Mouse (Mus musculus) hindbrain, embryonic 13.5 days (tissue): ENCODE results near the gene Mlf2. TPM values are rescaled to one million over a fixed set of nuclear protein-coding genes. Genes with fewer than 3 reads are reported as not detected.
A peak's percentile ranks its signal among the peaks of the same experiment; 100 is the strongest.

Source experiments
- ATAC-seq: fragments of 200-750 bp; cut with Nextera tagmentation; 2 replicates; pipeline ENCODE4 v1.8.0; 2017; ENCODE audit warnings: moderate TSS enrichment; ENCODE audit not compliant: low FRiP score
- H3K27ac ChIP-seq: fragments of 300-500 bp; sonication (generic); 2 replicates; pipeline ENCODE4 v1.5.1; 2015; ENCODE audit warnings: inconsistent platforms, mild to moderate bottlenecking, moderate library complexity
- H3K27me3 ChIP-seq: fragments of 300-500 bp; sonication (generic); 2 replicates; pipeline ENCODE4 v1.6.1; 2015; ENCODE audit warnings: mild to moderate bottlenecking, inconsistent platforms
- H3K36me3 ChIP-seq: fragments of 300-500 bp; sonication (generic); 2 replicates; pipeline ENCODE4 v1.6.1; 2015; ENCODE audit warnings: mild to moderate bottlenecking, inconsistent platforms
- H3K4me1 ChIP-seq: fragments of 300-500 bp; sonication (generic); replicated peaks from 2 replicates; pipeline ENCODE4 v1.6.1; 2015; ENCODE audit warnings: inconsistent platforms
- H3K4me2 ChIP-seq: fragments of 300-500 bp; sonication (generic); 2 replicates; pipeline ENCODE4 v1.6.1; 2015; ENCODE audit warnings: inconsistent platforms, mild to moderate bottlenecking, moderate library complexity
- H3K4me3 ChIP-seq: fragments of 300-500 bp; sonication (generic); 2 replicates; pipeline ENCODE4 v1.5.1; 2015; ENCODE audit warnings: mild to moderate bottlenecking, inconsistent platforms
- H3K9ac ChIP-seq: fragments of 300-500 bp; sonication (generic); 2 replicates; pipeline ENCODE4 v1.6.1; 2015; ENCODE audit warnings: mild to moderate bottlenecking, inconsistent platforms
- H3K9me3 ChIP-seq: fragments of 300-500 bp; sonication (generic); 2 replicates; pipeline ENCODE4 v1.6.1; 2016; ENCODE audit warnings: inconsistent platforms
- WGBS: fragments of 180-500 bp; shearing (Covaris S2); methylation state at CpG from one replicate; pipeline ENCODE4 v1.1.7; 2015; 5-methylcytosine and 5-hydroxymethylcytosine counted together
- polyA plus RNA-seq: library from polyadenylated mRNA; unstranded; fragments of >200 nt; fragmentation: Nextera tagmentation; extraction: Ambion mirVana; gene quantifications from 2 replicates; pipeline ENCODE4 v1.2.1, GENCODE M21; 2015

Mlf2 gene
- polyA plus RNA-seq, 1 experiment from 2014 or later, result 505 TPM

GRCm38 (mm10) chr6:124925173-124925793, 5.9 kb upstream of the Mlf2 start:
- Histone ChIP-seq H3K4me3 (no peak overlapping the region), H3K4me2 (no peak overlapping the region), H3K9me3 (no peaks in the 10 kb centered on the region), H3K27ac (no peak overlapping the region), H3K4me1 (peaks cover 25% of the 10 kb centered on the region), H3K36me3 (no peaks in the 10 kb centered on the region), H3K9ac (no peak overlapping the region), H3K27me3 (no peaks in the 10 kb centered on the region)
- ATAC-seq, result no peak
- WGBS, result 42% methylated on average over 12 of the region's 12 CpGs

GRCm38 (mm10) chr6:124925941-124926340, 5.2 kb upstream of the Mlf2 start:
- Histone ChIP-seq H3K4me1 (peaks cover 22% of the 10 kb centered on the region), H3K36me3 (no peaks in the 10 kb centered on the region), H3K27me3 (no peaks in the 10 kb centered on the region), H3K4me3 (no peak overlapping the region), H3K4me2 (no peak overlapping the region), H3K9me3 (no peaks in the 10 kb centered on the region), H3K27ac (no peak overlapping the region; the same call in 1 of the 2 replicates), H3K9ac (no peak overlapping the region)
- WGBS, result 55% methylated on average over 5 of the region's 5 CpGs
- ATAC-seq, result no peak

GRCm38 (mm10) chr6:124930231-124930630, 955 bp upstream of the Mlf2 start:
- Histone ChIP-seq H3K36me3 (peaks cover 26% of the 10 kb centered on the region), H3K27ac (peak overlapping the region; percentile 96), H3K27me3 (no peaks in the 10 kb centered on the region), H3K4me3 (peak overlapping the region; percentile 96), H3K9ac (peak overlapping the region; percentile 97), H3K4me1 (peaks cover 37% of the 10 kb centered on the region), H3K9me3 (no peaks in the 10 kb centered on the region), H3K4me2 (peak overlapping the region; percentile 44)
- ATAC-seq, result no peak
- WGBS, result 48% methylated on average over 1 of the region's 1 CpGs

- peak overlapping the region; percentile 96 for H3K4me3 ChIP-seq
- H3K4me2 ChIP-seq, result peak overlapping the region; percentile 96
- peak overlapping the region; percentile 96 for H3K27ac ChIP-seq
- peak; percentile 38 for ATAC-seq
- H3K9me3 ChIP-seq, result no peaks in the 10 kb centered on the region
- no peaks in the 10 kb centered on the region for H3K27me3 ChIP-seq
- H3K36me3 ChIP-seq, result peaks cover 40% of the 10 kb centered on the region
- H3K9ac ChIP-seq, result peak overlapping the region; percentile 97
- 2% methylated on average over 43 of the region's 48 CpGs for WGBS
- peaks cover 33% of the 10 kb centered on the region for H3K4me1 ChIP-seq
Observed at GRCm38 (mm10) chr6:124931525-124932313, 533 bp downstream of the Mlf2 start.

- Histone ChIP-seq H3K27me3 (no peaks in the 10 kb centered on the region), H3K27ac (peak overlapping the region; percentile 96), H3K9ac (peak overlapping the region; percentile 97), H3K4me3 (peak overlapping the region; percentile 96), H3K9me3 (no peaks in the 10 kb centered on the region), H3K36me3 (peaks cover 46% of the 10 kb centered on the region), H3K4me2 (peak overlapping the region; percentile 96), H3K4me1 (peaks cover 33% of the 10 kb centered on the region)
- 45% methylated on average over 12 of the region's 12 CpGs for WGBS
- ATAC-seq, result no peak
Observed at GRCm38 (mm10) chr6:124932314-124932695, 1.1 kb downstream of the Mlf2 start.

GRCm38 (mm10) chr6:124933127-124933526, 1.9 kb downstream of the Mlf2 start:
- Histone ChIP-seq H3K4me3 (0 out of 2 replicates have a peak overlapping the region, but pooled peaks have one; percentile 96), H3K27me3 (no peaks in the 10 kb centered on the region), H3K27ac (no peak overlapping the region), H3K9me3 (no peaks in the 10 kb centered on the region), H3K9ac (no peak overlapping the region), H3K4me1 (peaks cover 33% of the 10 kb centered on the region), H3K4me2 (no peak overlapping the region), H3K36me3 (peaks cover 55% of the 10 kb centered on the region)
- ATAC-seq, result no peak
- 95% methylated on average over 3 of the region's 3 CpGs for WGBS

GRCm38 (mm10) chr6:124934670-124935069, 3.5 kb downstream of the Mlf2 start:
- Histone ChIP-seq H3K27ac (no peak overlapping the region), H3K4me2 (no peak overlapping the region), H3K4me1 (peaks cover 33% of the 10 kb centered on the region), H3K36me3 (peaks cover 69% of the 10 kb centered on the region), H3K4me3 (no peak overlapping the region), H3K27me3 (no peaks in the 10 kb centered on the region), H3K9me3 (no peaks in the 10 kb centered on the region), H3K9ac (peak overlapping the region; percentile 43)
- no peak for ATAC-seq
- WGBS, result 96% methylated on average over 7 of the region's 7 CpGs

GRCm38 (mm10) chr6:124936681-124937080, 5.5 kb downstream of the Mlf2 start:
- H3K4me1 ChIP-seq, result peaks cover 27% of the 10 kb centered on the region
- no peak overlapping the region for H3K4me3 ChIP-seq
- no peak overlapping the region for H3K9ac ChIP-seq
- no peak for ATAC-seq
- peaks cover 74% of the 10 kb centered on the region for H3K36me3 ChIP-seq
- no peaks in the 10 kb centered on the region for H3K9me3 ChIP-seq
- H3K27ac ChIP-seq, result no peak overlapping the region
- no peaks in the 10 kb centered on the region for H3K27me3 ChIP-seq
- WGBS, result 93% methylated on average over 1 of the region's 1 CpGs
- no peak overlapping the region for H3K4me2 ChIP-seq

GRCm38 (mm10) chr6:124937493-124937892, 6.3 kb downstream of the Mlf2 start:
- 96% methylated on average over 2 of the region's 2 CpGs for WGBS
- Histone ChIP-seq H3K4me2 (no peak overlapping the region), H3K4me1 (peaks cover 21% of the 10 kb centered on the region), H3K36me3 (peaks cover 73% of the 10 kb centered on the region), H3K9me3 (no peaks in the 10 kb centered on the region), H3K27ac (no peak overlapping the region), H3K9ac (no peak overlapping the region), H3K4me3 (no peak overlapping the region), H3K27me3 (no peaks in the 10 kb centered on the region)
- ATAC-seq, result no peak

- H3K27ac ChIP-seq, result no peak overlapping the region
- no peak overlapping the region for H3K4me2 ChIP-seq
- no peak overlapping the region for H3K4me3 ChIP-seq
- no peaks in the 10 kb centered on the region for H3K27me3 ChIP-seq
- peaks cover 65% of the 10 kb centered on the region for H3K36me3 ChIP-seq
- peaks cover 12% of the 10 kb centered on the region for H3K4me1 ChIP-seq
- 90% methylated on average over 7 of the region's 7 CpGs for WGBS
- no peak overlapping the region for H3K9ac ChIP-seq
- no peak for ATAC-seq
- no peaks in the 10 kb centered on the region for H3K9me3 ChIP-seq
Observed at GRCm38 (mm10) chr6:124938554-124938953, 7.4 kb downstream of the Mlf2 start.

GRCm38 (mm10) chr6:124941679-124942078, 10.5 kb downstream of the Mlf2 start:
- no peak for ATAC-seq
- WGBS, result 97% methylated on average over 1 of the region's 1 CpGs
- Histone ChIP-seq H3K4me2 (no peak overlapping the region), H3K4me3 (no peak overlapping the region), H3K9ac (no peak overlapping the region), H3K27me3 (no peaks in the 10 kb centered on the region), H3K9me3 (no peaks in the 10 kb centered on the region), H3K4me1 (no peaks in the 10 kb centered on the region), H3K27ac (no peak overlapping the region), H3K36me3 (peaks cover 34% of the 10 kb centered on the region)

GRCm38 (mm10) chr6:124943526-124943925, 12.3 kb downstream of the Mlf2 start:
- no peak overlapping the region for H3K4me3 ChIP-seq
- no peaks in the 10 kb centered on the region for H3K9me3 ChIP-seq
- H3K4me1 ChIP-seq, result no peaks in the 10 kb centered on the region
- no peak for ATAC-seq
- no peak overlapping the region for H3K9ac ChIP-seq
- H3K27ac ChIP-seq, result no peak overlapping the region
- 89% methylated on average over 3 of the region's 3 CpGs for WGBS
- no peaks in the 10 kb centered on the region for H3K27me3 ChIP-seq
- H3K4me2 ChIP-seq, result no peak overlapping the region
- peaks cover 15% of the 10 kb centered on the region for H3K36me3 ChIP-seq
